Mouse (Mus musculus) cortical plate, adult 2 months (tissue): ENCODE measurements at regions not wholly inside any gene's neighbourhood (a gene's known extent, or its start where the extent isn't known, plus 50 kb on each side); places are given as distances from the start of the nearest gene placed in this dataset.

Experiments used
- CTCF ChIP-seq: fragments of 200-500 bp; IDR thresholded peaks from 2 replicates; pipeline ENCODE4 v1.5.1; 2011; ENCODE audit warnings: mild to moderate bottlenecking, control low read depth, low read length; ENCODE audit not compliant: insufficient read depth; ENCODE audit errors: extremely low read depth
- POLR2A ChIP-seq: fragments of 200-500 bp; IDR thresholded peaks from 2 replicates; pipeline ENCODE4 v1.6.1; 2011; ENCODE audit warnings: mild to moderate bottlenecking, low read length, control low read depth; ENCODE audit not compliant: insufficient read depth; ENCODE audit errors: extremely low read depth

DNA sequence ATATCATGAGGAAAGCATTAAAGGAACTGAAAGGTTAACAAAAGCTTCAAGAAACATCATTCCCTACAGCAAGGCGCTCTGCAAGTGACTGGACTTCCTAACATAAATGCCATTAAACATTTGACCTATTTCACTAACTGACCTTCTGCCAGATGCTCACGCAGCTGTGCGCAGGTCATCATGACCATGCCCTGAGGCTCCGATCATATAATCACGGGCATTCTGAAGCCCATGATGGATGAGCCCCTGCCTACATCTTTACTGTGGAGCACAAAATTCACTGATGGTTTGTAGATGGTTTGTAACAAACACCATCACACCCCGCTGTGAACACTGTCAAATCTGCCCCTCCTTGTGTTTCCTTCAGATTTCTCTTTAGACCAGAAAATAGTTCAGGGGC lies 270.1 kb upstream of the Pabpc6 start:
- TF ChIP-seq CTCF (no peak), POLR2A (no peak)
